Mouse (Mus musculus): ENCODE data around the gene A730015C16Rik.

The A730015C16Rik gene

DNA sequence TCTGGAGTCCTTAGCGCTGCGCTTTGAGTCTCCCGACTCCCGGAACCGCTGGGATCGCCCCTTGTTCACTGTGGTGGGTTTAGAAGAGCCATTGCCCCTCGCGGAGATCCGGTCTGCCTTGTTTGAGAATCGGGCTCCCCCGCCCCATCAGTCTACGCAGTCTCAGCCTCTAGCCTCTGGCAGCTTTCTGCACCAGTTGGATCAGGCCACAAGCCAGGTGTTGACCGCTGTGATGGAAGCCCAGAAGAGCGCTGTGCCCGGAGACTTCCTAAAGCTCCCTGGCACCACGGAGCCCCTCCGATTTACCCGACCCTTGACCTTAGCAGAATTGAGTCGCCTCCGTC lies at the start of gene A730015C16Rik:
TSS of gene A730015C16Rik (minus strand) at position 115 of the 344 bp plus-strand sequence.
- no peak for DNase-seq (ENCODE audit: low read depth, low spot score)

DNA sequence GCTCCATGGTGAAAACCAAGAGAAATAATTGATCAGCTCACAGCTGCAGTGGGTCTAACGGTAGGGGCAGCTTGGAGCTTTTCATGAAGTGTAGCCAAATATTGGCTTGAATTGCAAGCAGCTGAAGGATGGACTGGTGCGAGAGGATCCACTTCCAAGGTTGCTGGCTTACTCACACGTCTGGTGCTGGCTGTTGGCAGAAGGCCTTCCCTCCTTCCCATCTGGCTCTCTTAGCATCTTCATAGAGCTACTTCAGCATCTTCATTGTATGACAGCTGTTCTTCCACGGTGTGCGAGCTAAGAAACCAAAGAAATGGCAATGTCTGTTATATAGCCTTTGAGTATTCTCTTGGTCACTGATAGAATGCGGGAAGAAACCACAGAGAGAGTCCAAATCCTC lies 42.5 kb upstream of the A730015C16Rik start:
- no peak for DNase-seq (ENCODE audit: low read depth, low spot score)

DNA sequence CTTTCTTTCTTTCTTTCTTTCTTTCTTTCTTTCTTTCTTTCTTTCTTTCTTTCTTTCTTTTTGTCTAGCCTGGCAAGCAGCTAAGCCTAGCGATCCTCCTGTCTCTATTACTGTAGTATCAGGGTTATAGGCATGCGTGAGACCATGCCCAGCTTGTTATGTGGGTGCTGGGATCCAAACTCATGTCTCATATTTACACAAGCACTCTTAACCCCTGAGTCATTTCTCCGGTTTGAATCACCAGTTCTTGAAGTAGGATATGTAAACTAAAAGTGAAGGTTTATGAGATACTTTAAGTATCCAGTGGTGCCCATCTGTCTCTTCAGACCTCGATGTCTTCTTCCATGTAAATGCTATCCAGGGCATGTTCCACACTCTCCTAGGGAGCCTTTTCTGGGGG lies 39.0 kb upstream of the A730015C16Rik start:
- no peak for DNase-seq (ENCODE audit: low read depth, low spot score)

DNA sequence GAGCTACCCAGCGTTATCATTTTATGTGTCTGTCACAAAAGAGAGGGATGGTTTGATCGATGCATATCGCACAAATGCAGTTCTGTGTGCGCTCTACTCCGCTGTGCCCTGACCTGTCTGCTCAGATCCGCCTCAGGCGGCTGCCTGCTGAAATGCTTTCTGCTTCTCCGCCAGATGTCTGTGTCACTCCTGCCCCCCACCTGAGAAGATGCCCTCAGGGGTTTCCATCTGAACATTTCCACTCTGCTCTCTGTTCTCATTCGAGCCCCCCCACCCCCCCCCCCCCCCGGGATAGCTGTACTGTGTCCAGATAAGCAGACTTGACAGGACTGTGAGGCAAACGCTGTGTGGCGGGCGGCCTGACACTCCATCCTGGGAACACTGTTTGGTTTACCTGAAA lies 35.4 kb upstream of the A730015C16Rik start:
- no peak for DNase-seq (ENCODE audit: low read depth, low spot score)

DNA sequence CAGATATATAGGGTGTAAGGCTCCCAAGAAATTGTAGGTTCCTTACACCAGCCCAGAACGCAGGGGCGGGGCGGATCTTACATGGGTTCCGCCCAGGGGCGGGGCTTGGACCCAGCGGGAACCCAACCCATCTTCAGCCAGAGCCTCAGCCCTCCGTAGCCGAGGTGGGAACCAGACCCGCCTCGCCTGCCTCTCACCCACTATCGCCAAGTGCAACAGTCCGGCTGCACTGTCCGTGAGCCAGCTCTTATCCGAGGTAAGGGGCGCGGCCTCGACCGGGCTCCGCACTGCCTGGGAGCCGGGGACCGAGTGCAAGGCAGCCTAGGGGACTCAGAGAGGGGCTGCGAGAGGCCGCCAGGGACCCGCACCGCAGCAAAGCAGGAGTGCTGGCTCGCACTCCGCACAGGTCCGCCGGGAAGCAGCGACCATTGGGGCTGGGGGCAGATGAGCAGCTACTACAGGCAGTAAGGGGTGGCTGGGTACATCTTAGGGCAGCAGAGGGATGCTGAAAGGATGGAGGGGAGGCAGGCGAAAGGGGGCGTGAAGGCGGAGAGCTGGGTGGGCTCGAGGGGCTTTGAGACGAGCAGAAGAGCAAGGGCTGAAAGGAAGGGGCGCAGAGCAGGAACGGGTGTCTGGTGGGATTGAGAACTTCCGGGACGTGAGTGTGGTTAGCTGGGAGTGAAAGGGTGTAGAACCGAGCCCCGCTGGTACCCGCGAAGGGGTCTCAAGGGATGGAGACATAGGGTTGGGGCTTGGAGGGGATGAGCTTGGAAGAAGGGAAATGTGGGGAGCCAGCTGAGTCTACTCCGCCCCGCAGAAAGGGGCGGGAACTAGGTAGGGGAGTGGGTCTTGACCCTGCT lies 30.8 kb upstream of the A730015C16Rik start, which contains the start of gene Rab3b:
TSS of gene Rab3b (plus strand) at position 101 of the 860 bp plus-strand sequence.
- peak; percentile 42 for DNase-seq (ENCODE audit: low read depth, low spot score)

DNA sequence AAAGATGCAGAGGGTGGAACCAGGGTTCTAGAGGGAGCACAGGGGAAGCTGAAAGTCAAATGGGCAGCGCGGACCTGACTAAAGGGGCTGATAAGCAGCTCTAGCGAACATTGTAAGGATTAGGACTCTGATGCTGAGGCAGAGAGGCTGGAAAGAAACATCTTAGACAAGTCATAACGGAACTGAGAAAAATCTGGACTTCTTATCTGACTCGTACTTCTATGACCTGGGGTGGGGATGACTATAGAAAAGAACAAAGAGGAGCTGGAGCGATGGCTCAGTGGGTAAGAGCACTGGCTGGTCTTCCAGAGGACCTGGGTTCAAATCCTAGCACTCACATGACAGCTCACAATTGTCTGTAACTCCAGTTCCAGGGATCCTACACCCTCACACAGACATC lies 29.5 kb upstream of the A730015C16Rik start:
- no peak for DNase-seq (ENCODE audit: low read depth, low spot score)

DNA sequence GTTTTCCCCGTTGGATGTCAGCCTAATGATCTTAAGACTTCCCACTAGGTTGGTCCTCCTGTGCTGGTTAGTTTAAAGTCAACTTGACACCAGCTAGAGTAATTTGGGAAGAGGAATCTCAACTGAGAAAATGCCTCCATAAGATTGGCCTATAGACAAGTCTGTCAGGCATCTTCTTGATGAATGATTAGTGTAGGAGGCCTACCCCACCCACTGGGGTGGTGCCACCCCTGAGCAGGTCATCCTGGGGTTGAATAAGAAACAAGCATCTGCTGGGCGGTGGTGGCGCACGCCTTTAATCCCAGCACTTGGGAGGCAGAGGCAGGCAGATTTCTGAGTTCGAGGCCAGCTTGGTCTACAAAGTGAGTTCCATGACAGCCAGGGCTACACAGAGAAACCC lies 25.3 kb upstream of the A730015C16Rik start:
- no peak for DNase-seq (ENCODE audit: low read depth, low spot score)

DNA sequence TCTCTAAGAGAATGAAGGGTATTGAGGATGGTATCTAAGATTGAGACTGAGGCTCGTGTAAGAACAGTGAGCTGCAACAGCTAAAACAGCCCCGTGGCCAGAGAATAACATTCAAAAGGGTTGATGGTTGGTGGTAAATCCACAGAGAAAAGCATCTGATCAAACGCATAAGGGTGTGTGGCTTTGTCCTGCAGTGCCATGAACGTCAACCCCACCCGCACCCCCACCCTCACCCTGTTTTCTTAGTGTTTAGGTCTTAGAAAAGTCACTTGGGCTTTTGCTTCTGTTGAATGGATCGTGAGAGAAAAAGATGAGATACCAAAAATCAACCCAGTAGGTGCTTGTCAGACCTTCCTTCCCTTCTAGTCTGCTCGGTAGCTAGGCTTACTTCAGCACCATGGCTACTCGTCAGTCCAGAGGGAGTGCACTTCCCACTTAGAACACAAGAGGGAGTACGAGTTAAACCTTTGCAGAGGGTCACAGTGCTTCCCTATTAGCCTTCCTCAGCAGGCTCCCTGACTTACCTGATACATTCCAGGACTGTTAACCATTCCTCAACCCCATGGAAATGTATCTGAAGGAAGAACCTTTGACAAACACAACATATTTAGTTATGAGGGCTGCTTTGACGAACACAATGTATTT lies 21.4 kb upstream of the A730015C16Rik start:
- peak; percentile 60 for DNase-seq (ENCODE audit: low read depth, low spot score)

DNA sequence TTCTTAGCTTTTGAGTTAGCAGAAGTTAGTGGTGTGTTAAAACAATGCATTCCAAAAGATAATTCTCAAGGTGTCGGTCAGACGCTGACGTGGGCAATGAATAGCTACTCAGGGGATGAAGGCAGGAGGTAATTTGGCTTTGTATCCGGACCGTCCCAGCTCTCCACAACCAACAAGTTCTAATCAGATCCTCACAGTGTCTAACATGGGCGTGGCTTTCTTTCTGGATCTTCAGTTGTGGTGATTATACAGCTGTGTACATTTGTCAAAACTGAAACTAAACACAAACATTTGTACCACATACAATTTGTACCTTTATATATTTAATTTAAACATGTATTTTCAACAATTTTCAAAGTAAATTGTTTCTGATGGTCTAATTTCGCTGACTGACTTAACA lies 18.4 kb upstream of the A730015C16Rik start:
- no peak for DNase-seq (ENCODE audit: low read depth, low spot score)

DNA sequence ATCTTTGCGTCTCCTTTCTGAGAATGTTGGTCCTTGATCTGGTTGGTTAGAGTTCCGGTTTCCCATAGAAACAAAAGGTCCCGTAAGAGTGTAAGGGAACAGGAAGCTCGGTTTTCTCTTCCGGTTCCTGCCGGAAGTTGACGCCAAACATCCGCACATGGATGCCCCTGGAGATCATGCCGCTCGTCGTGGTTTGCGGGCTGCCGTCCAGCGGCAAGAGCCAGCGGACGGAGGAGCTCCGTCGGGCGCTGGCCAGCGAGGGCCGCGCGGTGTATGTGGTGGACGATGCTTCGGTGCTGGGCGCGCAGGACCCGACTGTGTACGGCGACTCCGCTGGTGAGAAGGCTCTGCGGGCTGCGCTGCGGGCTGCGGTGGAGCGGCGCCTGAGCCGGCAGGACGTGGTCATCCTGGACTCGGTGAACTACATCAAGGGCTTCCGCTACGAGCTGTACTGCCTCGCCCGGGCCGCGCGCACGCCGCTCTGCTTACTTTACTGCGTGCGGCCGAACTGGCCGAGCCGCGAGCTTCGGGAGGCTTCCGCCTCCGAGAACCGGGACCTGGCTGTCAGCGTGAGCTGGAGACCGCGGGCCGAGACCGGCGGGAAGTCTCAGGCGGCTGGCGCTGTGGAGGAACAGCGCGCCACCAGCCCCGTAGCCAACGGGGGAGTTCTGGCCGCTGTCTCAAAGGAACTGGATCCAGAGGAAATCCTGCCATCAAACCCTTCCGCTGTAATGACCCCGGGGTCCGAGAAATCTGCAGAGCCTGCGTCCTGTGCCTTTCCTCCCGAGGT lies 509 bp downstream of the A730015C16Rik start, which contains the start of gene Kti12:
TSS of gene Kti12 (plus strand) at position 71 of the 790 bp plus-strand sequence.
- peak; percentile 88 for DNase-seq (ENCODE audit: low read depth, low spot score)

DNA sequence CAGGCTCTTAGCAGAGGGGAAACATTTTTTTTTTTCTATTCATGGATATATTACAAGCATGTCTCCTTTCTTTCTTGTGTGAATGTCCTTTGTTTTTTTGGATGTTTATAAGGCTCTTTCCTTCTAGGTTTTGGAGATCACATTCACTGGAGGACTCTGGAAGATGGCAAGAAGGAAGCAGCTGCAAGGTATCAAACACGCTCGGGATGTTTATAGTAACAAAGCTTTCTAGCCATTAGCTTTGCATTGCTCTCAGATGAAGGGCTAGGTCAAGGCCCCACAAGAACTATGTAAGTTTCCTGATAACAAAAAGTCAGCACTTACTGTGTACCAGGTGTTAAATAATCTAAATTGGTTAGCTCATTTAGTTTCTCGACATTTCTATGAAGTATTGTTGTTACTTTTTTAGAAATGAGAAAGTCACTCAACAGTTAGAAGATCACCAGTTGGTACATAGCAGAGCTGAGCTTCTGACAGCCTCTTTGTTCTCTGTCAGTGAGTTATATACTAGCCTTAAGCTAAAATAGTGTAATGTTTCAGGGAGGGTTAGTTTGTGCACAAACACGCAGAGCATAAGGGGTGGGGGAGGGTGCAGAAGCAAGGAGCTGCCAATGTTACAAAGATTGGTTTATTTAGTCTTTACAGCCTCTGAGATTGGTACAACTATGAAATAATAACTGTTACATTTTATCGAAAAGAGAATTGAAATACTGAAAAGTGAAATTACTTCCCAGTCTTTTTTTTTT lies 2.4 kb downstream of the A730015C16Rik start:
- no peak for DNase-seq (ENCODE audit: low read depth, low spot score)

DNA sequence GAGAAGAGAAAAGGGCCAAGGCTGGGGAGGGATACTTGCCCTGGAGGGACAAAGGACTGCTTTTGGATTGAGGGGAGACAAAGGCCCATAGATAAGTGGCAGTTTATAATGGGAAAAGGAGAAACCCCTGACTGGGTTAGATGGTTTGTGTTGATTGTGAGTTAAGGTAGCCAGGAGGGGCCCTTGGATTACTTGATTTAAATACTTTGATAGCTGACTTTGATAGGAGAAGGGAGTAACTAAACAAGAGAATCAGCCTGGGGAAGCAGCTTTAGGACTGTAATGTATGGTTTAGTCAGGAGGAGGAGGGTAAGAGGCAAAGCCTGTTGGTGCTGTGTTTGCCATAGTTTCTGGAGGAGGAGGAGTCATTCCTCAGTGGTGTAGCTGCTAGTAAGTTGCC lies 5.1 kb downstream of the A730015C16Rik start:
- no peak for DNase-seq (ENCODE audit: low read depth, low spot score)

DNA sequence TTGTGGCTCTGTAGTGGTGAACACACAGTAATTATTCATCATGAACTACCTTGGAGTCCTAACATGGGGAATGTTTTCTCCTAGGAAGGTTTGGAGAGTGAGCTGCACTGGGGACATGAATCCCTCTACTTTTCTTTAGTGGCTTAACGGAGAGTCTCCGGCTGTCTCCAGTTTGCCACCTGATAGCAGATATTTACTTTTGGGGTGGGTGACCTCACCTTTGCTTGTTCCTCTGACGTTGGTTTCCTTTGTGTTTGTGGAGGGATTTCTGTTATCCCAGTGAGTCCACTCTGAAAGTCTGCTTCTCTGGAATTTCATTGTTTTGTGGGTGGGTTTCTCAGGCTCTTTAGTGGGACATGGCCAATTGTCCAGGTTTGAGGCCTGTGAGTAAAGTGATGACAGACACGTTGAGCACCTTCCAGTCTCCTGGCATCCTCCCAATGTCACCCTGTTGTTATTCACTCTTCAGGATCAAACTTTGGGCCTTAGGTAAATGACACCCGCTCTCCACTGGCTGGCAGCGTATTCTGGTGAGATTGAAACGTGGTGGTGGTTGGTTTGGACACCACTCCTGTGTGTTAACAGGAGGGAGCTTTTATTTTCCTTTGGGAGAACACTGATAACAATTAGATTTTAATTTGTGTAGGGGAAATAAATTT lies 6.4 kb downstream of the A730015C16Rik start:
- DNase-seq (ENCODE audit: low read depth, low spot score), result no peak

DNA sequence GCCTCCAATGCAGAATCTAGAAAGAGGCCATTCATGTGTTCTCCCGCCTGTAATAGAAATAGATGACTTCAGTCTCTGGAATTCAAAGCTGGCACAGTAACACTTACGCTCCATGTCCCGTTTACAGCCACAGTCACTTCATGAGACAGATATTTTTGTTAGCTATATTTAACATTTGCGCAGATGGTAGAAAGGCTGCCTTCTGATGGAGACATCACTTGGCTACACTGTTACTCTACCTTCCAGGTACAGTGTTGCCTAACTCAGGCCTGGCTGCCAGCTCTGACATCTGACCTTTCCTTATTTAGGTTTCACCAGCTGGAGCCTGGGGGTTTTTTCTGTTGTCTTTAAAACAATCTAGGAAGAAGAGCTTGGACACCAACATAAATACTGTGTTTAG lies 10.4 kb downstream of the A730015C16Rik start:
- no peak for DNase-seq (ENCODE audit: low read depth, low spot score)

DNA sequence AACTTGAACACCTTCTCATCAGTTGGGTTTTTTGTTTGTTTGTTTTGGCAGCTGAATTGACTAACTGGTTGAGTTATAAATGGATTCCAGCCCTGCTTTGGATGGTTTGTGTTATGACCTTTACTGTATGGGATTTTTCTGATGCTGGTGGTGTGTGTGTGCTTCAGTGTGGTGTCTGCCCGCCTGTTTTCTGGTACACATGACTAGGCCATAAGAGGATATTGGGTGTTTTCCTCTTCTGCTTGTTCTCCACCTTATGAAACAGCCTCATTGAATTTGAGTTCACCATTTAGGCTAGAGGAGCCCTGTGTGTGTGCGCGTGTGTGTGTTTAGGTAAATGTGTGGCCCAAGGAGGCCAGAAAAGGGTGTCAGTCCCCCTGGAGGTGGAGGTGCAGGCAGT lies 12.9 kb downstream of the A730015C16Rik start:
- peak; percentile 15 for DNase-seq (ENCODE audit: low read depth, low spot score)

DNA sequence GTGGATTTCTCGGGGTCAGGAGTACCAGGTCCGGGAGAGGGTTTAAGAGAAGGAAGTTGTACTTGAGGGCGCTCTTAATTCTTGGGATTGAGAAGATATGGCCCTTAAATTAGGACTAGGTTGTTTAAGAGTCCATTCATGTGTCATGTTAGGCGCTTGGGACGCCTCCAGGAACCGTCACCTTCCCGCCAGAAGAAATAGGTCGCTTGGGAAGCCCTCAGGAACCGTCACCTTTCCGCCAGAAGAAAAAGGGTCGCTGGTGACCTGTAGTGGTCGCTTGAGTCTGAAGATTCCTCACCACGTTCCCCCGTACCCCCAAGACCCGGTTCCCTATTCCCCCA lies 13.5 kb downstream of the A730015C16Rik start:
- DNase-seq (ENCODE audit: low read depth, low spot score), result no peak

DNA sequence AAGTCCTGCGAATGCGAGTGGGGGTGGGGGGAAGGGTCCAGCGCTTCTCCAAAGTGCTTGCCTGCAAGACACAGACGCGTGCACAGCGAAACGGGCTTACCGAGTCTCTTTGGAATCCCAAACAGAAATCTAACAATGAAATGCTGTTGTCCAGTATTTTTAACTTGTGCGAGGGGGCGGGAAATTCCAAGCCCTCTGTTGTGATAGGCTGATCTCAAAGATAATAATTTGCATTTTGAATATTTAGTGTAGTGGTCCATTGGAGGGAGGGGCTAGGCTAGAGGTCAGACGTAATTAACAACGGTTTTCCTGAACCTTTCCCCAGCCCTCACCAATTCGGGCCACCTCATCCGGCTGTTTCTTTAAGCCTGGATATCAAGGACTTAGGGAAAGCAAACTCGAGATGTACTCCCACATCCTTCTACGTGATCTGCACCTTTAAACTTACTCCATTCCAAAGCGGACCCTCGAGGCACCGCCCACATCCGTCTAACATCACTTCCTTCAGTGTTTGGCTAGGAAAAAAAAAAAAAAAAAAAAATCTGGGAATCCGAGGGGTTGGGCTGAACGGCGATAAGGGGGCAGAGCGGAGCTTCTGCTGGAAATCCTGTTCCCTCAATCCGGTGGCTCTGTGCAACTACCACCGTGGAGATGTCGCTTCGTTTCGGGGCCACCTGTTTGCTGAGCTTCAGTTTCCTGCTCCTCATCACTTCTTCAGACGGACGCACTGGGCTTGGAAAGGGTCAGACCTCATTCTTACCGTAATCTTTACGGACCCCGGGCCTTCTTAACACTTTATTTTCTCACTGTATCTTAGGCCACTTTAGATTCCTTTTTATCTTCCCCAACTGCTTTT lies 14.1 kb downstream of the A730015C16Rik start, which contains the start of gene Txndc12:
TSS of gene Txndc12 (plus strand) at position 487 of the 856 bp plus-strand sequence.
- DNase-seq (ENCODE audit: low read depth, low spot score), result peak; percentile 85

DNA sequence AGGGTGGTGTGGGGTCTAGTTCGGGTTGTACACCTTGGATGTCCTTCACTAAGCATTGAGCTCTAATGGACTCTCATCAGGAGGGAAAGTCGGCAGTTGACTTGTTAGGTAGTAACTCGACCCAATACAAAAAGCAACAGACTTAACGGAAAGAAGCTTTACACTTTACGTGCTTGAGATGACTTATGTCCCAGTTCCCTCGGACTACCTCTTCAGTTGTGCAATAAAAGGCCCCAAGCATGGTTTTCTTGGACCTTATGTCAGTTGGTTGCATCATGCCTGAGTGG lies 14.6 kb downstream of the A730015C16Rik start:
- DNase-seq (ENCODE audit: low read depth, low spot score), result no peak

DNA sequence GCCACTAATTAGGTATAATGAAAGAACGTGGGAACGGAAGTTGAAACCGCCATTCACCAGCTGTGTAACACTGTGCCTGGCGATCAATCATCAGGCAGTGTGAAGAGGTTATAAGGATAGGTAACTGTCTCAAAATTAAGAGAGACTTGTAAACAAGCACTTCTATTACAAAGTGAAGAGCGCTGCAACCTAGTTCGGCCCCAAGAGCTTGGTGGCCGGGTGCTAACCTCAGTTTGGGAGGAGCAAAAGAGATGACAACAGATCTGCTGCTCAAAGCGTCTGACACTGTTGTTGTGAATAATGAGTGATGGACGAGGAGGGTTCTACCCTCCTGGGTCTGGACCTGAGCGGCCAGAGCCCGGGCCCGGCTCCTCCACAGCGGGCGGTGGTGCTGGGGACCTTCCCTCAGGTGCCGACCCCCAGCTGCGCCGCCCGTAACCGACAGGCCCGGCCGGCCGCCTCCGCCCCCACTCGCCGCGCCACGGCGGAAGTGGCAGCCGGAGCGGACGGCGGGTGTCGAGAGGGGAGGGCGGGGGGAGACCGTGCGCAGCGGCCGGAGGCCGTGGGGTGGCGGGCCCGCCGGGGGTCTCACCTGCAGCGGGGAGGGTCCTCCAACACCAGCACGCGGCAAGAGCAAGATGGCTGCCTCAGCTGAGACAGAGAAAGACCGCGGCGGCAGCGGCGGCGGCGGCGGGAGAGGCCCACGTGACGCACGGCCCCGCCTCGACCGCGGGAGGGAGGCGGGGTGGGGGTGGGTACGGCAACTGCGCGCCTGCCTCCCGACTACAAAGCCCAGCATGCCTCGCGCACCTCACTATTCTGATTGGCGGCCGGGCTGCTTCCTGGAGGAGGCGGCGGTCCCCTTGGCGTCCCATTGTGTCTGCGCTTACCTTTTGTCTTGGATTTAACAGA lies 15.2 kb downstream of the A730015C16Rik start, which contains the start of gene Btf3l4:
TSS of gene Btf3l4 (minus strand) at position 699 of the 912 bp plus-strand sequence.
- peak; percentile 96 for DNase-seq (ENCODE audit: low read depth, low spot score)

All from CD4-positive helper T cell, adult 2 months (primary cell).